Mouse (Mus musculus): Measurements from ENCODE around the gene Sowahb. TPM values are rescaled to one million over a fixed set of nuclear protein-coding genes. Genes with fewer than 3 reads are reported as not detected.
A peak's percentile ranks its signal among the peaks of the same experiment; 100 is the strongest.
"Not testable (repeated sequence)": the region's sequence is repeated elsewhere in the genome, so short reads cannot be mapped to it uniquely, and the experiment has no call there.

The Sowahb gene
- polyA plus RNA-seq, 1 experiment from 2014 or later = 0.25 TPM

- ATAC-seq (ENCODE audit: low FRiP score) (no peak), DNase-seq (ENCODE audit: low spot score) (no peak)
- Histone ChIP-seq H3K27me3 (ENCODE audit: control insufficient read depth, insufficient read depth, low read length) (no peaks in the 10 kb centered on the region), H3K36me3 (ENCODE audit: control insufficient read depth, insufficient read depth, low read length) (no peaks in the 10 kb centered on the region), H3K4me2 (replicated peaks; ENCODE audit: low read depth, low read length) (no peak overlapping the region), H3K9me3 (ENCODE audit: control insufficient read depth, low read length) (no peaks in the 10 kb centered on the region), H3K27ac (ENCODE audit: low read depth, low read length) (no peak overlapping the region), H3K9ac (ENCODE audit: low read depth, low read length) (no peak overlapping the region), H3K4me3 (ENCODE audit: low read depth, low read length) (no peak overlapping the region), H3K4me1 (replicated peaks; ENCODE audit: control insufficient read depth, insufficient read depth, low read length) (no peaks in the 10 kb centered on the region)
- 56% methylated on average over 7 of the region's 7 CpGs for WGBS
These were observed 22.6 kb downstream of the Sowahb start for GRCm38 (mm10) chr5:93022126-93022797.

GRCm38 (mm10) chr5:93020024-93020666, 24.7 kb downstream of the Sowahb start:
- Histone ChIP-seq H3K4me2 (replicated peaks; ENCODE audit: low read depth, low read length) (no peak overlapping the region), H3K27me3 (ENCODE audit: control insufficient read depth, insufficient read depth, low read length) (no peaks in the 10 kb centered on the region), H3K9me3 (ENCODE audit: control insufficient read depth, low read length) (no peaks in the 10 kb centered on the region), H3K9ac (ENCODE audit: low read depth, low read length) (no peak overlapping the region), H3K4me3 (ENCODE audit: low read depth, low read length) (no peak overlapping the region), H3K4me1 (replicated peaks; ENCODE audit: control insufficient read depth, insufficient read depth, low read length) (no peaks in the 10 kb centered on the region), H3K27ac (ENCODE audit: low read depth, low read length) (no peak overlapping the region), H3K36me3 (ENCODE audit: control insufficient read depth, insufficient read depth, low read length) (no peaks in the 10 kb centered on the region)
- ATAC-seq (ENCODE audit: low FRiP score) = no peak
- no peak for DNase-seq (ENCODE audit: low spot score)
- WGBS = 68% methylated on average over 6 of the region's 6 CpGs

- not testable (repeated sequence) for H3K9me3 ChIP-seq (ENCODE audit: control insufficient read depth, low read length); H3K27ac ChIP-seq (ENCODE audit: low read depth, low read length); H3K4me3 ChIP-seq (ENCODE audit: low read depth, low read length); DNase-seq (ENCODE audit: low spot score); H3K4me1 ChIP-seq (replicated peaks; ENCODE audit: control insufficient read depth, insufficient read depth, low read length); H3K36me3 ChIP-seq (ENCODE audit: control insufficient read depth, insufficient read depth, low read length); ATAC-seq (ENCODE audit: low FRiP score); H3K9ac ChIP-seq (ENCODE audit: low read depth, low read length); H3K4me2 ChIP-seq (replicated peaks; ENCODE audit: low read depth, low read length); H3K27me3 ChIP-seq (ENCODE audit: control insufficient read depth, insufficient read depth, low read length)
- 96% methylated on average over 10 of the region's 10 CpGs for WGBS
These were observed 25.6 kb downstream of the Sowahb start for GRCm38 (mm10) chr5:93019207-93019606.

GRCm38 (mm10) chr5:93017678-93018077, 27.1 kb downstream of the Sowahb start:
- Histone ChIP-seq H3K27ac (ENCODE audit: low read depth, low read length) (no peak overlapping the region), H3K27me3 (ENCODE audit: control insufficient read depth, insufficient read depth, low read length) (no peaks in the 10 kb centered on the region), H3K4me2 (replicated peaks; ENCODE audit: low read depth, low read length) (no peak overlapping the region), H3K4me1 (replicated peaks; ENCODE audit: control insufficient read depth, insufficient read depth, low read length) (no peaks in the 10 kb centered on the region), H3K4me3 (ENCODE audit: low read depth, low read length) (no peak overlapping the region), H3K9ac (ENCODE audit: low read depth, low read length) (no peak overlapping the region), H3K9me3 (ENCODE audit: control insufficient read depth, low read length) (no peaks in the 10 kb centered on the region), H3K36me3 (ENCODE audit: control insufficient read depth, insufficient read depth, low read length) (no peaks in the 10 kb centered on the region)
- ATAC-seq (ENCODE audit: low FRiP score) = no peak
- no peak for DNase-seq (ENCODE audit: low spot score)
- WGBS = 80% methylated on average over 3 of the region's 3 CpGs

GRCm38 (mm10) chr5:93008256-93008655, 36.6 kb downstream of the Sowahb start:
- no peak for DNase-seq (ENCODE audit: low spot score)
- no peak overlapping the region for H3K4me3 ChIP-seq (ENCODE audit: low read depth, low read length)
- H3K9ac ChIP-seq (ENCODE audit: low read depth, low read length) = no peak overlapping the region
- H3K9me3 ChIP-seq (ENCODE audit: control insufficient read depth, low read length) = no peaks in the 10 kb centered on the region
- 94% methylated on average over 9 of the region's 9 CpGs for WGBS
- no peak overlapping the region for H3K4me2 ChIP-seq (replicated peaks; ENCODE audit: low read depth, low read length)
- no peak for ATAC-seq (ENCODE audit: low FRiP score)
- H3K27ac ChIP-seq (ENCODE audit: low read depth, low read length) = no peak overlapping the region
- H3K36me3 ChIP-seq (ENCODE audit: control insufficient read depth, insufficient read depth, low read length) = no peaks in the 10 kb centered on the region
- H3K27me3 ChIP-seq (ENCODE audit: control insufficient read depth, insufficient read depth, low read length) = no peaks in the 10 kb centered on the region
- H3K4me1 ChIP-seq (replicated peaks; ENCODE audit: control insufficient read depth, insufficient read depth, low read length) = no peaks in the 10 kb centered on the region

GRCm38 (mm10) chr5:93005815-93006341, 38.9 kb downstream of the Sowahb start:
- Histone ChIP-seq H3K27me3 (ENCODE audit: control insufficient read depth, insufficient read depth, low read length) (no peaks in the 10 kb centered on the region), H3K9me3 (ENCODE audit: control insufficient read depth, low read length) (no peaks in the 10 kb centered on the region), H3K9ac (ENCODE audit: low read depth, low read length) (no peak overlapping the region), H3K36me3 (ENCODE audit: control insufficient read depth, insufficient read depth, low read length) (no peaks in the 10 kb centered on the region), H3K27ac (ENCODE audit: low read depth, low read length) (0 out of 2 replicates have a peak overlapping the region, but pooled peaks have one; percentile 42), H3K4me1 (replicated peaks; ENCODE audit: control insufficient read depth, insufficient read depth, low read length) (no peaks in the 10 kb centered on the region), H3K4me3 (ENCODE audit: low read depth, low read length) (no peak overlapping the region), H3K4me2 (replicated peaks; ENCODE audit: low read depth, low read length) (peak overlapping the region; percentile 21)
- WGBS = 34% methylated on average over 14 of the region's 14 CpGs
- ATAC-seq (ENCODE audit: low FRiP score) (peak; percentile 49), DNase-seq (ENCODE audit: low spot score) (peak; percentile 38)

- Histone ChIP-seq H3K36me3 (ENCODE audit: control insufficient read depth, insufficient read depth, low read length) (no peaks in the 10 kb centered on the region), H3K9me3 (ENCODE audit: control insufficient read depth, low read length) (no peaks in the 10 kb centered on the region), H3K27ac (ENCODE audit: low read depth, low read length) (0 out of 2 replicates have a peak overlapping the region, but pooled peaks have one; percentile 42), H3K4me2 (replicated peaks; ENCODE audit: low read depth, low read length) (peak overlapping the region; percentile 21), H3K27me3 (ENCODE audit: control insufficient read depth, insufficient read depth, low read length) (no peaks in the 10 kb centered on the region), H3K9ac (ENCODE audit: low read depth, low read length) (no peak overlapping the region), H3K4me3 (ENCODE audit: low read depth, low read length) (no peak overlapping the region), H3K4me1 (replicated peaks; ENCODE audit: control insufficient read depth, insufficient read depth, low read length) (no peaks in the 10 kb centered on the region)
- peak; percentile 49 for DNase-seq (ENCODE audit: low spot score)
- ATAC-seq (ENCODE audit: low FRiP score) = peak; percentile 43; the same call in 1 of the 2 replicates
- WGBS = 6% methylated on average over 20 of the region's 20 CpGs
These were observed 39.5 kb downstream of the Sowahb start for GRCm38 (mm10) chr5:93005229-93005814.

GRCm38 (mm10) chr5:93002615-93003014, 42.2 kb downstream of the Sowahb start:
- Histone ChIP-seq H3K4me1 (replicated peaks; ENCODE audit: control insufficient read depth, insufficient read depth, low read length) (no peaks in the 10 kb centered on the region), H3K36me3 (ENCODE audit: control insufficient read depth, insufficient read depth, low read length) (no peaks in the 10 kb centered on the region), H3K27ac (ENCODE audit: low read depth, low read length) (no peak overlapping the region), H3K9me3 (ENCODE audit: control insufficient read depth, low read length) (no peaks in the 10 kb centered on the region), H3K4me2 (replicated peaks; ENCODE audit: low read depth, low read length) (no peak overlapping the region), H3K4me3 (ENCODE audit: low read depth, low read length) (no peak overlapping the region), H3K9ac (ENCODE audit: low read depth, low read length) (no peak overlapping the region), H3K27me3 (ENCODE audit: control insufficient read depth, insufficient read depth, low read length) (no peaks in the 10 kb centered on the region)
- 85% methylated on average over 2 of the region's 2 CpGs for WGBS
- no peak for ATAC-seq (ENCODE audit: low FRiP score)
- no peak for DNase-seq (ENCODE audit: low spot score)
